Mouse (Mus musculus) adrenal gland, postnatal 4 days (tissue): ENCODE measurements around the gene Myl3. TPM values are rescaled to one million over a fixed set of nuclear protein-coding genes. Genes with fewer than 3 reads are reported as not detected.

ENCODE experiments used
- total RNA-seq, 2 experiments: library from RNA; stranded (reverse); gene quantifications; 2 replicates each; pipeline ENCODE4 v1.2.3; 2021

Gene Myl3
- total RNA-seq, 2 experiments from 2014 or later: 2.9 to 9.8 TPM

Other genes with a start within 250 kb of the Myl3 start
- 100 to 1,000 TPM in 1 of 2 experiments, 10 to 100 TPM in 1; 97.0 to 102 TPM for gene Setd2, start 209.3 kb upstream of the Myl3 start, total RNA-seq
- 10 to 100 TPM; 16.0 to 17.9 TPM for gene Nradd, start 117.4 kb upstream of the Myl3 start, total RNA-seq
- 10 to 100 TPM in 1 of 2 experiments, 1 to 10 TPM in 1; 8.9 to 11.8 TPM for gene Nbeal2, start 87.7 kb upstream of the Myl3 start, total RNA-seq
- 10 to 100 TPM; 65.9 to 74.9 TPM for gene Ccdc12, start 85.4 kb upstream of the Myl3 start, total RNA-seq
- 10 to 100 TPM; 18.0 to 37.9 TPM for gene Pth1r, start 5.3 kb downstream of the Myl3 start, total RNA-seq
- gene Prss42, start 56.3 kb downstream of the Myl3 start, total RNA-seq: not detected
- gene Prss44, start 72.1 kb downstream of the Myl3 start, total RNA-seq: not detected
- gene Prss43, start 84.8 kb downstream of the Myl3 start, total RNA-seq: not detected
- gene Prss45, start 92.7 kb downstream of the Myl3 start, total RNA-seq: not detected
- gene Prss46, start 102.6 kb downstream of the Myl3 start, total RNA-seq: not detected
- under 1 TPM in 1 of 2 experiments, not detected in 1; 0.34 TPM for gene Prss50, start 116.1 kb downstream of the Myl3 start, total RNA-seq
- 10 to 100 TPM; 22.0 to 22.5 TPM for gene Als2cl, start 138.0 kb downstream of the Myl3 start, total RNA-seq
- 1 to 10 TPM; 1.9 to 3.5 TPM for gene Tmie, start 138.3 kb downstream of the Myl3 start, total RNA-seq
- gene Fam240a, start 175.0 kb downstream of the Myl3 start, total RNA-seq: not detected
- gene Tdgf1, start 204.3 kb downstream of the Myl3 start, total RNA-seq: under 1 TPM in 1 of 2 experiments, not detected in 1; 0.17 TPM
- gene Lrrc2, start 209.7 kb downstream of the Myl3 start, total RNA-seq: 1 to 10 TPM; 3.8 to 3.9 TPM
- 1 to 10 TPM; 2.1 to 7.6 TPM for gene Rtp3, start 248.7 kb downstream of the Myl3 start, total RNA-seq